ENCODE assay signal across 22 mouse cellular contexts in the genomic region with DNA sequence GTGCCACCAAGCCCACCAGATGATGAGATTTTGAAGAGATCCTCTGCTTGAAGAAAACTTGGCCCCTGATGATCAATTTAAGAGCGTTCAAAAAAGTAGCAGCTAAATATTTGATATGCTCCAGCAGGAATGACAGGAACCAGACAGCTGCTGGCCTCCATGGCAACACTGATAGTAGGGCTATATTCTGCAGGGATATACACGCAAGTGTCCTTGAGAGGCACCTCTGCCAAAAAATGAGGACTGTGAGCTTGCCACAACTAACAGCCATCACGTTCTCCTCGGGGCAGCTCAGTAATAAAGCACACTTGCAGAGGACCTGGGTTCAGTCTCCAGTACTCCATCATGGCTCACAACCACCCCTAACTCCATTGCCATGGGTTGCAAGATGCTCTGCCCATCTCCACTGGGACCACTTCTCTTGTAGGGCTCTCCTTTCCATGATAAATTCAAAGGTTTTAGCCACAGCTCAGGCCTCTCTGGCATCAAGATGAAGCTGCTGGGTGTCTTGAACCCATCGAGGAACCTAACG. TPM values are rescaled to one million over a fixed set of nuclear protein-coding genes. Genes with fewer than 3 reads are reported as not detected.
DNase-seq lines count a peak whose midpoint lies in the region; ATAC-seq and TF ChIP-seq lines count a peak whose summit lies in the region.
"Had no signal": no experiment of that assay in that cellular context is flagged by ENCODE, and none has a peak within 500 bp of the region (broad histone marks: within the 10 kb centered on the region; RNA-seq: fewer than 3 reads in every experiment).

No protein-coding gene starts in this region.

- peaks cover 12% of the 10 kb centered on the region for H3K36me3 ChIP-seq in heart, adult 2 months (ENCODE audit: control insufficient read depth, insufficient read depth, low read length)
- H3K36me3 ChIP-seq in heart, embryonic 14.5 days (ENCODE audit: control insufficient read depth, insufficient read depth, low read length): no peaks in the 10 kb centered on the region
- no peaks in the 10 kb centered on the region for H3K36me3 ChIP-seq in liver, embryonic 14.5 days (replicated peaks; ENCODE audit: control insufficient read depth, insufficient read depth, low read depth)
- no peaks in the 10 kb centered on the region for H3K36me3 ChIP-seq in kidney, embryonic 14.5 days (ENCODE audit: control insufficient read depth, insufficient read depth, low read length)
- H3K36me3 ChIP-seq: embryonic facial prominence, embryonic 12.5 days; neural tube, embryonic 13.5 days had no signal

- H3K27me3 ChIP-seq in heart, adult 2 months (ENCODE audit: control insufficient read depth, insufficient read depth, low read length): no peaks in the 10 kb centered on the region
- H3K27me3 ChIP-seq in heart, embryonic 14.5 days (ENCODE audit: control insufficient read depth, insufficient read depth, low read length): no peaks in the 10 kb centered on the region
- H3K27me3 ChIP-seq in liver, embryonic 14.5 days (ENCODE audit: control insufficient read depth, insufficient read depth, low read length): no peaks in the 10 kb centered on the region
- no peaks in the 10 kb centered on the region for H3K27me3 ChIP-seq in kidney, embryonic 14.5 days (ENCODE audit: control insufficient read depth, insufficient read depth, low read length)
- H3K27me3 ChIP-seq: embryonic facial prominence, embryonic 12.5 days; forebrain, embryonic 13.5 days; limb, embryonic 13.5 days; neural tube, embryonic 13.5 days had no signal

- H3K79me2 ChIP-seq in heart, adult 2 months (replicated peaks; ENCODE audit: control insufficient read depth, insufficient read depth, low read length): peaks cover 6% of the 10 kb centered on the region

- WGBS in heart, adult 2 months: 52% methylated on average over 6 of the region's 6 CpGs
- 37% methylated on average over 6 of the region's 6 CpGs for WGBS in heart, embryonic 14.5 days
- 57% methylated on average over 6 of the region's 6 CpGs for WGBS in liver, embryonic 14.5 days (ENCODE audit: insufficient replicate concordance)
- WGBS in kidney, embryonic 14.5 days: 93% methylated on average over 6 of the region's 6 CpGs

- TF ChIP-seq POLR2A in heart, adult 2 months (IDR thresholded peaks at IDR 0.05; ENCODE audit: insufficient read depth, low read depth, low read length): no peak

- intact Hi-C loops in heart, postnatal 25 days (cut with DNase I): no loop called here
- intact Hi-C loops in heart, adult 2 months (cut with DNase I): no loop called here

- H3K4me2 ChIP-seq in heart, embryonic 14.5 days (ENCODE audit: low read length): peak overlapping the region; percentile 19
- H3K4me2 ChIP-seq in liver, embryonic 14.5 days (ENCODE audit: low read depth): no peak overlapping the region
- H3K4me2 ChIP-seq in kidney, embryonic 14.5 days (replicated peaks; ENCODE audit: low read depth, low read length): no peak overlapping the region
- H3K4me2 ChIP-seq: embryonic facial prominence, embryonic 12.5 days; forebrain, embryonic 13.5 days; limb, embryonic 13.5 days; lung, embryonic 14.5 days; neural tube, embryonic 13.5 days had no signal

- peak; percentile 51 to 72 for DNase-seq in heart, adult 18-20 months
- no peak for DNase-seq in heart, postnatal 25 days (ENCODE audit: low spot score)
- peak in 1 of 2 experiments; percentile 43 for DNase-seq in heart, adult 2 months
- DNase-seq in liver, embryonic 14.5 days (ENCODE audit: low read depth in 3 of 3, low spot score in 3 of 3): no peak
- DNase-seq: adrenal gland, postnatal 10 days; gastrocnemius, postnatal 25 days; kidney, adult 2 months; kidney, postnatal 14 days; layer of hippocampus, adult 9-11 months; lung, embryonic 14.5 days; lung, postnatal 4 days; midbrain, embryonic 14.5 days; thymus, postnatal 25 days had no signal

- TF ChIP-seq CTCF in heart, adult 2 months (IDR thresholded peaks at IDR 0.05): no peak
- TF ChIP-seq CTCF in liver, embryonic 14.5 days (IDR thresholded peaks at IDR 0.05; ENCODE audit: low read depth): no peak

- H3K9me3 ChIP-seq in heart, embryonic 14.5 days (ENCODE audit: control insufficient read depth, low read length): no peaks in the 10 kb centered on the region
- no peaks in the 10 kb centered on the region for H3K9me3 ChIP-seq in liver, embryonic 14.5 days (ENCODE audit: control insufficient read depth, low read length)
- H3K9me3 ChIP-seq in kidney, embryonic 14.5 days (ENCODE audit: control insufficient read depth, low read length): no peaks in the 10 kb centered on the region
- H3K9me3 ChIP-seq: embryonic facial prominence, embryonic 12.5 days; forebrain, embryonic 13.5 days; G1E; limb, embryonic 13.5 days; neural tube, embryonic 13.5 days had no signal

- H3K27ac ChIP-seq in heart, adult 2 months: peak overlapping the region; percentile 73
- peak overlapping the region; percentile 89 to 96 for H3K27ac ChIP-seq in heart, embryonic 14.5 days (replicated peaks in 1 of 2; ENCODE audit: control insufficient read depth in 1 of 2, insufficient read depth in 1 of 2, low read depth in 2 of 2, low read length in 2 of 2)
- H3K27ac ChIP-seq in liver, embryonic 14.5 days: peak overlapping the region; percentile 74; the same call in 1 of the 2 replicates
- no peak overlapping the region for H3K27ac ChIP-seq in kidney, embryonic 14.5 days (ENCODE audit: low read depth, low read length)
- H3K27ac ChIP-seq: embryonic facial prominence, embryonic 12.5 days; forebrain, embryonic 13.5 days; limb, embryonic 13.5 days; neural tube, embryonic 13.5 days had no signal

- ATAC-seq in heart, embryonic 14.5 days (ENCODE audit: insufficient number of reproducible peaks, insufficient read depth, low FRiP score, low read depth): peak; percentile 58; the same call in 1 of the 2 replicates
- ATAC-seq in liver, embryonic 14.5 days (ENCODE audit: insufficient read depth): no peak
- ATAC-seq in inflammation-experienced regulatory T-cells, adult 6 months: no peak
- ATAC-seq in kidney, embryonic 14.5 days (ENCODE audit: low FRiP score, low TSS enrichment): no peak
- ATAC-seq: activated CD4-positive, CD25-positive, alpha-beta regulatory T cell, adult 4 months; forebrain, embryonic 13.5 days had no signal

- no peak overlapping the region for H3K4me3 ChIP-seq in heart, adult 2 months
- no peak overlapping the region for H3K4me3 ChIP-seq in heart, embryonic 14.5 days (ENCODE audit: control insufficient read depth in 1 of 2, insufficient read depth in 1 of 2, low read depth in 1 of 2, low read length in 2 of 2)
- no peak overlapping the region for H3K4me3 ChIP-seq in liver, embryonic 14.5 days (ENCODE audit: insufficient read depth in 1 of 2, low read depth in 2 of 2, low read length in 2 of 2)
- H3K4me3 ChIP-seq in kidney, embryonic 14.5 days (ENCODE audit: low read length): no peak overlapping the region
- H3K4me3 ChIP-seq: embryonic facial prominence, embryonic 12.5 days; forebrain, embryonic 13.5 days; limb, embryonic 13.5 days; neural tube, embryonic 13.5 days had no signal

- H3K4me1 ChIP-seq in heart, adult 2 months (ENCODE audit: control insufficient read depth, insufficient read depth, low read length): peaks cover 32% of the 10 kb centered on the region
- peaks cover 29 to 50% of the 10 kb centered on the region in 2 experiments for H3K4me1 ChIP-seq in heart, embryonic 14.5 days (ENCODE audit: control insufficient read depth in 2 of 2, insufficient read depth in 2 of 2, low read length in 2 of 2)
- H3K4me1 ChIP-seq in liver, embryonic 14.5 days (replicated peaks; ENCODE audit: control insufficient read depth in 2 of 2, insufficient read depth in 2 of 2, low read length in 1 of 2): peaks cover 44 to 67% of the 10 kb centered on the region in 2 experiments
- peaks cover 13% of the 10 kb centered on the region for H3K4me1 ChIP-seq in kidney, embryonic 14.5 days (ENCODE audit: control insufficient read depth, insufficient read depth, low read length)

- TF ChIP-seq EP300 in heart, adult 2 months (IDR thresholded peaks at IDR 0.05; ENCODE audit: insufficient read depth, low read depth, low read length): no peak
- TF ChIP-seq EP300 in liver, embryonic 14.5 days (IDR thresholded peaks at IDR 0.05; ENCODE audit: low read depth): no peak

- H3K9ac ChIP-seq in heart, adult 2 months (ENCODE audit: low read depth, low read length): no peak overlapping the region
- peak overlapping the region; percentile 18; the same call in 1 of the 2 replicates for H3K9ac ChIP-seq in heart, embryonic 14.5 days (ENCODE audit: low read length)
- H3K9ac ChIP-seq in liver, embryonic 14.5 days (replicated peaks): no peak overlapping the region
- no peak overlapping the region for H3K9ac ChIP-seq in kidney, embryonic 14.5 days (ENCODE audit: low read depth, low read length)
- H3K9ac ChIP-seq: embryonic facial prominence, embryonic 12.5 days; forebrain, embryonic 13.5 days; limb, embryonic 13.5 days; lung, embryonic 14.5 days; neural tube, embryonic 13.5 days had no signal

RNA-seq across cellular contexts. Expression of a gene that starts 16.1 kb away (rescaled TPM):
- total RNA-seq in heart, adult 18-20 months (2021): 10 to 100 TPM; 11.3 to 13.3 TPM
- 10 to 100 TPM; 13.2 to 14.0 TPM for total RNA-seq in heart, postnatal 25 days (2021)
- 10 to 100 TPM; 11.5 to 15.1 TPM for total RNA-seq in heart, adult 2 months (2021)
- 3.7 and 8.4 TPM in 2 replicates for polyA plus RNA-seq in heart, adult 2 months (2012; rRNA removed)
- 7.9 and 9.5 TPM in 2 replicates for polyA plus RNA-seq in heart, embryonic 14.5 days (2014; fragmentation: Nextera tagmentation; extraction: Ambion mirVana)
- 3.5 and 4.6 TPM in 2 replicates for polyA plus RNA-seq in liver, embryonic 14.5 days (2012; rRNA removed)
- 3.7 and 4.2 TPM in 2 replicates for polyA plus RNA-seq in liver, embryonic 14.5 days (2014; fragmentation: Nextera tagmentation; extraction: Ambion mirVana)
- 10 to 100 TPM; 35.5 to 42.0 (median 37.5) TPM for polyA plus RNA-seq in inflammation-experienced regulatory T-cells, adult 6 months (2017; shearing (Covaris generic))
- polyA plus RNA-seq in kidney, embryonic 14.5 days (2014; fragmentation: Nextera tagmentation; extraction: Ambion mirVana): 9.3 and 9.8 TPM in 2 replicates

RNA-seq across cellular contexts. Expression of a gene that starts 58.1 kb away (rescaled TPM):
- 10 to 100 TPM; 23.1 to 25.6 TPM for total RNA-seq in heart, adult 18-20 months (2021)
- 10 to 100 TPM; 23.3 to 25.0 TPM for total RNA-seq in heart, postnatal 25 days (2021)
- 10 to 100 TPM; 20.9 to 28.3 TPM for total RNA-seq in heart, adult 2 months (2021)
- polyA plus RNA-seq in heart, adult 2 months (2012; rRNA removed): 23.3 and 31.7 TPM in 2 replicates
- polyA plus RNA-seq in heart, embryonic 14.5 days (2014; fragmentation: Nextera tagmentation; extraction: Ambion mirVana): 53.3 and 56.2 TPM in 2 replicates
- 10.4 and 15.1 TPM in 2 replicates for polyA plus RNA-seq in liver, embryonic 14.5 days (2012; rRNA removed)
- 39.9 and 40.9 TPM in 2 replicates for polyA plus RNA-seq in liver, embryonic 14.5 days (2014; fragmentation: Nextera tagmentation; extraction: Ambion mirVana)
- 10 to 100 TPM; 44.3 to 53.7 (median 50.8) TPM for polyA plus RNA-seq in inflammation-experienced regulatory T-cells, adult 6 months (2017; shearing (Covaris generic))
- polyA plus RNA-seq in kidney, embryonic 14.5 days (2014; fragmentation: Nextera tagmentation; extraction: Ambion mirVana): 48.0 and 65.9 TPM in 2 replicates

RNA-seq across cellular contexts. Expression of a gene that starts 58.2 kb away (rescaled TPM):
- total RNA-seq in heart, adult 18-20 months (2021): 10 to 100 TPM; 62.5 to 66.6 TPM
- total RNA-seq in heart, postnatal 25 days (2021): 10 to 100 TPM; 77.3 to 78.1 TPM
- 10 to 100 TPM; 61.2 to 75.2 TPM for total RNA-seq in heart, adult 2 months (2021)
- 14.3 and 35.7 TPM in 2 replicates for polyA plus RNA-seq in heart, adult 2 months (2012; rRNA removed)
- 44.7 and 46.0 TPM in 2 replicates for polyA plus RNA-seq in heart, embryonic 14.5 days (2014; fragmentation: Nextera tagmentation; extraction: Ambion mirVana)
- 2.0 and 2.9 TPM in 2 replicates for polyA plus RNA-seq in liver, embryonic 14.5 days (2012; rRNA removed)
- polyA plus RNA-seq in liver, embryonic 14.5 days (2014; fragmentation: Nextera tagmentation; extraction: Ambion mirVana): 5.5 and 6.6 TPM in 2 replicates
- polyA plus RNA-seq in inflammation-experienced regulatory T-cells, adult 6 months (2017; shearing (Covaris generic)): 10 to 100 TPM; 41.2 to 48.5 (median 41.4) TPM
- 8.2 and 18.9 TPM in 2 replicates for polyA plus RNA-seq in kidney, embryonic 14.5 days (2014; fragmentation: Nextera tagmentation; extraction: Ambion mirVana)

Comparison
In these comparisons a context has a peak if more than half of its experiments do, and no peak if none do; other contexts are left out.
1. DNase-seq: peak in heart, adult 18-20 months (2 of 2); none in heart, postnatal 25 days (single experiment) and liver, embryonic 14.5 days (0 of 3).